In the genomic region with DNA sequence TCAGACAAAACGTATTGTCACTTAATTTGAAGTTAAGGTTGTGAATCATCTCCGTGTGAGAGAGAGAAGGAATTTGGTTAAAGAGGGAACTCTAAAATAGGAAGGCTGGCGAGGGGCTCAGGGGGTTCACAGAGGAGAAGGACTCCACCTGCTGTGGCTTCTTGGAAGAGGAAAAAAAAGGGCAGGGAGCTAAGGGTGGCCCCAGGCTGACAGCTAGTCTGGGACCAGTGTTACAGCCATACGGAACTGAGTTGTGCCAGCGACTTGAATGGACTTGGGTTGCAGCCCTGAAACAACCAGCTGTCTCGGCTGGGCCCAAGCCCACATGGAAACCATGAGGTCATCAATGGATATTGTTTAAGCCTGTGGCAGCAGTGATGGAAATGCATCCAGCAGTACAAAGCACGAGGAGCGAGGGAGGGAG, we compare ENCODE assay signal across 7 mouse cellular contexts. TPM values are rescaled to one million over a fixed set of nuclear protein-coding genes. Genes with fewer than 3 reads are reported as not detected.
DNase-seq lines count a peak whose midpoint lies in the region; TF ChIP-seq lines count a peak whose summit lies in the region.

No protein-coding gene starts in this region.

- peak; percentile 17; the same call in 1 of the 2 replicates for TF ChIP-seq CTCF in layer of hippocampus, adult 2 months (conservative IDR thresholded peaks at IDR 0.05)

- peak overlapping the region; percentile 82 for H3K4me3 ChIP-seq in layer of hippocampus, adult 2 months
- H3K4me3 ChIP-seq in macrophage (ENCODE audit: inconsistent target), result peak overlapping the region; percentile 84

- WGBS in macrophage (ENCODE audit: missing documents), result 16% methylated on average over 8 of the region's 8 CpGs

- H3K79me2 ChIP-seq in macrophage (ENCODE audit: inconsistent target), result peaks cover 56% of the 10 kb centered on the region

- no peaks in the 10 kb centered on the region for H3K36me3 ChIP-seq in macrophage (ENCODE audit: inconsistent target)

- DNase-seq in urinary bladder, postnatal 14 days (ENCODE audit: low spot score), result peak; percentile 45
- no peak for DNase-seq in urinary bladder, postnatal 25 days (ENCODE audit: low spot score)
- peak; percentile 41 for DNase-seq in embryo, embryonic 11 days
- peak; percentile 59 to 72 for DNase-seq in heart, adult 9 months (ENCODE audit: low spot score in 2 of 2)
- DNase-seq in layer of hippocampus, adult 2 months (ENCODE audit: low spot score in 2 of 2), result peak in 1 of 2 experiments; percentile 53
- peak; percentile 70 for DNase-seq in telencephalon, adult 2 months (ENCODE audit: low read depth, low spot score)

- peak overlapping the region; percentile 96 for H3K27ac ChIP-seq in layer of hippocampus, adult 2 months
- H3K27ac ChIP-seq in macrophage, result peak overlapping the region; percentile 67

RNA-seq across cellular contexts. Expression of gene Ube2g2, which starts 1.0 kb away (rescaled TPM):
- total RNA-seq in layer of hippocampus, adult 2 months (2021), result 10 to 100 TPM; 81.6 to 95.4 TPM
- 10 to 100 TPM; 13.3 to 60.1 (median 28.2) TPM for total RNA-seq in macrophage (2018; cell fraction: chromatin; rRNA removed)
- total RNA-seq in macrophage (2018; cell fraction: cytosol; rRNA removed), result 10 to 100 TPM; 48.6 to 67.4 (median 55.4) TPM
- total RNA-seq in macrophage (2018; cell fraction: nucleus; rRNA removed), result 10 to 100 TPM; 19.4 to 46.6 (median 31.1) TPM
- polyA plus RNA-seq in macrophage (2018), result 50.6 to 63.6 TPM (median 52.1 TPM) in 3 replicates

RNA-seq across cellular contexts. Expression of gene Gm49325, which starts 17.1 kb away (rescaled TPM):
- total RNA-seq in layer of hippocampus, adult 2 months (2021), result 10 to 100 TPM; 18.3 to 27.0 TPM
- 1 to 10 TPM in 4 of 26 experiments, not detected in 22; 1.9 to 4.9 (median 3.6) TPM for total RNA-seq in macrophage (2018; cell fraction: chromatin; rRNA removed)
- total RNA-seq in macrophage (2018; cell fraction: cytosol; rRNA removed), result 1 to 10 TPM in 18 of 26 experiments, under 1 TPM in 7, not detected in 1; 0.52 to 5.6 (median 1.6) TPM
- total RNA-seq in macrophage (2018; cell fraction: nucleus; rRNA removed), result 1 to 10 TPM in 1 of 26 experiments, not detected in 25; 1.9 TPM
- 3.3 TPM in 1 of 3 replicates, not detected in the others for polyA plus RNA-seq in macrophage (2018)

RNA-seq across cellular contexts. Expression of gene Sumo3, which starts 17.2 kb away (rescaled TPM):
- 100 to 1,000 TPM; 131 to 138 TPM for total RNA-seq in layer of hippocampus, adult 2 months (2021)
- total RNA-seq in macrophage (2018; cell fraction: chromatin; rRNA removed), result 10 to 100 TPM; 15.5 to 97.1 (median 46.4) TPM
- total RNA-seq in macrophage (2018; cell fraction: cytosol; rRNA removed), result 100 to 1,000 TPM in 20 of 26 experiments, 10 to 100 TPM in 6; 75.8 to 152 (median 114) TPM
- total RNA-seq in macrophage (2018; cell fraction: nucleus; rRNA removed), result 10 to 100 TPM; 22.7 to 95.5 (median 55.7) TPM
- polyA plus RNA-seq in macrophage (2018), result 105 to 245 TPM (median 141 TPM) in 3 replicates

RNA-seq across cellular contexts. Expression of gene Pttg1ip, which starts 41.6 kb away (rescaled TPM):
- 10 to 100 TPM; 76.9 to 77.5 TPM for total RNA-seq in layer of hippocampus, adult 2 months (2021)
- 10 to 100 TPM; 20.2 to 99.8 (median 58.3) TPM for total RNA-seq in macrophage (2018; cell fraction: chromatin; rRNA removed)
- 100 to 1,000 TPM in 13 of 26 experiments, 10 to 100 TPM in 13; 77.7 to 133 (median 99.5) TPM for total RNA-seq in macrophage (2018; cell fraction: cytosol; rRNA removed)
- total RNA-seq in macrophage (2018; cell fraction: nucleus; rRNA removed), result 100 to 1,000 TPM in 8 of 26 experiments, 10 to 100 TPM in 18; 51.1 to 150 (median 89.2) TPM
- polyA plus RNA-seq in macrophage (2018), result 99.5 to 103 TPM (median 102 TPM) in 3 replicates
